Mouse (Mus musculus) urinary bladder, postnatal 0 days (tissue): ENCODE data around the gene Endov. TPM values are rescaled to one million over a fixed set of nuclear protein-coding genes. Genes with fewer than 3 reads are reported as not detected.

Experiments used
- polyA plus RNA-seq: library from polyadenylated mRNA; unstranded; fragments of >200 nt; fragmentation: Nextera tagmentation; extraction: Ambion mirVana; gene quantifications from 2 replicates; pipeline ENCODE4 v1.2.1, GENCODE M21; 2015

Gene Endov
- polyA plus RNA-seq = 9.2 and 10.7 TPM in 2 replicates

GRCm38 (mm10) chr11:119490861-119491689 lies at the start of gene Endov:
Gene Endov, plus strand, starts transcription at chr11:119491347.

GRCm38 (mm10) chr11:119547183-119547921 lies 56.2 kb downstream of the Endov start, which contains the start of gene Nptx1:
Gene Nptx1, minus strand, starts transcription at chr11:119547753.

Other genes with a start within 250 kb of the Endov start
- gene Gaa, start 223.5 kb upstream of the Endov start, polyA plus RNA-seq = 42.0 and 43.3 TPM in 2 replicates
- gene Eif4a3, start 191.3 kb upstream of the Endov start, polyA plus RNA-seq = 165 TPM in 2 replicates
- 1.6 and 2.3 TPM in 2 replicates for gene Card14, start 183.6 kb upstream of the Endov start, polyA plus RNA-seq
- gene Sgsh, start 135.8 kb upstream of the Endov start, polyA plus RNA-seq = 4.9 and 6.5 TPM in 2 replicates
- 5.2 and 6.1 TPM in 2 replicates for gene Slc26a11, start 135.8 kb upstream of the Endov start, polyA plus RNA-seq
- 4.3 and 4.5 TPM in 2 replicates for gene Rnf213, start 98.2 kb upstream of the Endov start, polyA plus RNA-seq
- gene Nptx1, start 56.4 kb downstream of the Endov start, polyA plus RNA-seq = 0.53 and 0.54 TPM in 2 replicates
- gene Rptor, start 111.6 kb downstream of the Endov start, polyA plus RNA-seq = 4.7 and 4.8 TPM in 2 replicates